Mouse (Mus musculus): ENCODE measurements around the gene Tmem74b.

Tmem74b gene

DNA sequence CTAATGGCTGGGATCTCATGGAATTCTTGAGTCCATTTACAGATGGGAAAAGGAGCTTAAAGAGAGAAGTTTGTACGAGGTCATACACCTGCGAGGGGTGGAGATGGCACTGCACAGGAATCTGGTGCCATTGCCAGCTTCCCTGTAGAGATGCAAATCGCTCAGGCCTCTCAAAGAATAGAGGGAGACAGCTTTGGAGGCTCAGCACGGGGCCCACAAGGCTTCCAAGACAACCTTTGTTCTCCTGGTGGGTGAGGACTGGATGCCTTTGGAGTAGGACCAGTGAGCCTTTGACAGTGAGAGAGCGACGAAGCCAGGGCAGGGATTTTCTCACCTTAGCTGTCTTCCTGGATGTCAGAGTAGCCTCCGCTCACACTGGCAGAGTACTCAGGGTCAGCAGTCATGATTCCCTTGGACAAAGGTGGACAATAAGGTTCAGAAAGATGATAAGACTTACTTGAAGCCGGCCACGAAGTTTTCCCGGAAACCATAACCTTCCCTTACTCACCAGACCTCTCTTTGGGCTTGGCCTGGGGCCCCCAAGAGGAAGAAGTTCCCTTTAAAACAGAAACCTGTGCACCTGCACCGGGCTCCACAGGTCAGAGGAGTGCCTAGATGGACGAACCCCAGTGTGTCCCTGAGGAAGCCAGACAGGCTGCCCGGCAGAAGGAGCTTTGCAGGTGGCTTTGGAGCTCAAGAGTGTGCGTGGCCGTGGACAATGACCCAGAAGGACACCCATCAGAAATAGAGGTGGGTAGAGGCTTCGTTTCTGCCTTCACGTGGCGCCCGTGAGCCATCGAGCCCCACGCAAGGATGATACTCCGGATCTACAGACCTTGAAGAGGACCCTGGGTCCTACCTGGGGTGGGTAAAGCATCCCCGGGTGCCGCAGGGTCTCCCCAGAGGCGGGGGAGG lies at the start of gene Tmem74b:
Tmem74b (plus strand) TSS at position 778 of the 915 bp plus-strand sequence.
- DNase-seq: no peak

GRCm38 (mm10) chr2:151652053-151652452 lies 49.8 kb upstream of the Tmem74b start:
- DNase-seq: no peak

DNA sequence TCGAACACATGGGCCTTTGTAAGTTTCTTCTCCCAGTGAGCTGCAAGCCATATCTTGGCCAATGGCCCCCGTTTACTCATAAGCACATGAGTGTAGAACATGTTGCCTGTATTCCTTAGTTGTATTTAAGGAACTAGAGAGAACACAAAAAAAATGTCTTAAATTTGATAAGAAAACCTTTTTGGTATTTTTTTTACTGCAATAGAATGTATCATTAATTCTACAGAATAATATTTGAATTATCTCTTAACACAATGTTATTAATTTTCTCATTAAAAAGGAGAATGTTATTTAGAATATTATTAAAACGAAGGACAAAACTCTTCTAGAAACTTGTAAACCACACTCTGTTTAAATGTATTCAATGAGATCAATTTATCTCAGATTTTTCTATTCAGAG lies 33.4 kb upstream of the Tmem74b start, which contains the start of gene Rad21l:
Rad21l (minus strand) TSS at position 101 of the 400 bp plus-strand sequence.
- no peak for DNase-seq

DNA sequence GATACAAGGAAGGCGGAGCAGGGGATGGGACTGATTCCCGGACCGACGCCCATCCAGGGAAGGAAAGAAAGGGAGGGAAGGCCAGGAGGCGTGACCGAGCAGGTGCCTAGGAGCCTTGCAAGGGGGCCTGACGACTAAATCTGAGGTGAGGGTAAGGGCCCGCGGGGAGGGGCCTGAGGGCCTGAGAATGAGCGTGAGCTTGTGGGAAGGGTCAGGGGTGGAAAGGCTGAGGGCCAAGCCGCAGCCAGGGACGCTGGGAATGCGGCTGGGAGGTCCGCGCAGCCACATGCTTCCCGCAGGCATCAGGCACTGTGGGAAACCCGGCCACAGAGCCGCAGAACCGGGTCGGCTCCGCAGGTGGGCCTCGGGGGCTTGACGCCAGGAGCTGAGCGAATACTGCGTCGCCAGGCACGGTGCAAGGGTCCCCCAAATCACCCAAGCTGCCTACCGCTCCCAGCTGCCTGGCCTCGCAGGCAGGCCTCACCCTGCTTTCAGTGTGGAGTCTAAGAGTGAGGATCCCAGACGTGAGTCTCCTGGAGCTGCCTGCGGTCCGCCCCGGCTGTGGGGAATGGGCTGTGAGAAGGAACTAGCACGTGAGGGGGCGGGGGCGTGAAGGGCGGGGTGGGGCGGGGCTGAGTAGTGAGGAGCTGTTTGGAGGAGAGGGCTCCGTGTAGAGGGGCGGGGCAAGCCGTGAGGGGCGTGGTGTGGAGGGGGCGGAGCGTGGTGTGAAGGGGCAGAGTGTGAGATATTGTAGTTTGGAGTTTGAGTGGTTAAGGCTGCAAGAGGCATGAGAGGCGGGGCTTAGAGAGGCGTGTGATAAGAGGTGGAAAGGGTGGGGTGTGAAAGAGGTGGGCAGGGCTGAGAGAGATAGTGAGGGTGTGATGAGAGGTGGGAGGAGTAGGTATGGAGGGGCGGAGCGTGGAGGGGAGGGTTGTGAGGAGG lies 31.5 kb upstream of the Tmem74b start:
- DNase-seq: no peak

GRCm38 (mm10) chr2:151670968-151671329 lies 30.9 kb upstream of the Tmem74b start:
- no peak for DNase-seq

- DNase-seq: no peak
These were observed 25.6 kb upstream of the Tmem74b start for GRCm38 (mm10) chr2:151676234-151676633.

DNA sequence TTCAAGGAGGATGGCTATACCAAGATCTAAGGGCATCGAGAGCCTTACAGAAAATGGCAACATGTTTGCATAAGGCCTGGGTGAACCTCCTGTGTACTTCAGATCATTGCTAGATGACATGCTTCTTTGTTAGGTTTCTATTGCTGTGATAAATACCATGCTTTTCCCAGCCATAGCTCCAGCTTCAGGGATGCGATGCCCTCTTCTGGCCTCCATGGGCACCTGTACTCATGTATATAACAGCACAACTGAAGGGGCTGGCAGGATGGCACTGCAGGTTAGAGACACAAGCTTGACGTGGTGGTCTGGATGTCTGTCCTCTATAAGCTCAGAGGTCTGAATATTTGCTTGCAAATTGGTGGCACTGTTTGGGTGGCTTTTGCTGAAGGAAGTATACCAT lies 19.5 kb upstream of the Tmem74b start:
- no peak for DNase-seq

DNA sequence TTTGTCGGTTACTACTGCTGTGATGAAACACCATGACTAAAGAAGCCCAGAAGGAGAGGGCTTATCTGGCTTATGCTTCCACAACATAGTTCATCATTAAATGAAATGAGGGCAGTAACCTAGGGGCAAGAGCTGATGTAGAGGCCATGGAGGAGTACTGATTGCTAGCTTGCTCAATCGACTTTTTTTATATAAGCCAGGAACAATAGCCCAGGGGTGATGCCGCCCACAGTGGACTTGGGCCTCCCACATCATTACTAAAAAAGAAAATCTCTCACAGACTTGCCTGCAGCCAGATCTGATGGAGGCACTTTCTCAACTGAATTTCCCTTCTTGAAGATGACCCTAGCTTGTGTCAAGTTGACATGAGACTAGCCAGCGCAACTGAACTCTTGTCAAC lies 18.8 kb upstream of the Tmem74b start:
- no peak for DNase-seq

- DNase-seq: peak in 1 of 2 experiments; percentile 33
These were observed 490 bp downstream of the Tmem74b start for GRCm38 (mm10) chr2:151702146-151702850.

DNA sequence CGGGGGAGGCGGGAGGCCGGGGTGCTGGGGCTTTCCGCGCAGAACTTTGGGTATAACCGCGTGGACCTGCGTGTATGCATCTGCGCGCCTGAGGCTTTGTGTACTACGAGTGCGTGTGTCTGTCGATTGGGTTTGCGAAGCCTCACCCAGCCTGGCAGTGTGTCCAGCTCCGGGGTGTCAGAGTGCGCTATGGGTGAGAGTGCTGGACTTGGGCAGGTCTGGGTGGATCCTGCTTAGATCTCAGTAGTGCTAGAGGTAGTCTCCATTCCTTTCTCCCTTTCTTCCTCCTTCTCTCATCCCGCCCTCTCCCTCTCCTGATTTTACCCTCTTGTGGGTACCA lies 1.0 kb downstream of the Tmem74b start:
- no peak for DNase-seq

DNA sequence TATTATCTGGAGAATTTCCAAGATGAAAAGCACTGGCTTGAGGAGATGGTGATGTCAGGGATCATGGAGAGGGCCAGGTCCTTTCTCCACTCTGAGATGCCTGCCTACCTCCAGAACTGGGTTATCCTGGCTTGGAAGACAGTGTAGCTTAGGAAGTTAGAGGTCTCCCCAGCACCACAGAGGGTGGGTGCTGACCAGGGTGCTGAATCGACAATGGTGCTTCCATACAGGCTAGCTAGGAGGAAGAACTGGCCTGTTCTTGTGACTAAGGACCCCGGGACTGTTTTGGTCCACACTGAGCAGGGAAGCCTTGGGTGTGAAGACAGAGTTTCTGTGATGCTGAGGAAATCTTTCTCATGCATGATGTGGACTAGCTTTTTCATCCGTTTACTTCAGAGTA lies 10.8 kb downstream of the Tmem74b start:
- no peak for DNase-seq

- no peak for DNase-seq
These were observed 13.7 kb downstream of the Tmem74b start for GRCm38 (mm10) chr2:151715526-151715925.

DNA sequence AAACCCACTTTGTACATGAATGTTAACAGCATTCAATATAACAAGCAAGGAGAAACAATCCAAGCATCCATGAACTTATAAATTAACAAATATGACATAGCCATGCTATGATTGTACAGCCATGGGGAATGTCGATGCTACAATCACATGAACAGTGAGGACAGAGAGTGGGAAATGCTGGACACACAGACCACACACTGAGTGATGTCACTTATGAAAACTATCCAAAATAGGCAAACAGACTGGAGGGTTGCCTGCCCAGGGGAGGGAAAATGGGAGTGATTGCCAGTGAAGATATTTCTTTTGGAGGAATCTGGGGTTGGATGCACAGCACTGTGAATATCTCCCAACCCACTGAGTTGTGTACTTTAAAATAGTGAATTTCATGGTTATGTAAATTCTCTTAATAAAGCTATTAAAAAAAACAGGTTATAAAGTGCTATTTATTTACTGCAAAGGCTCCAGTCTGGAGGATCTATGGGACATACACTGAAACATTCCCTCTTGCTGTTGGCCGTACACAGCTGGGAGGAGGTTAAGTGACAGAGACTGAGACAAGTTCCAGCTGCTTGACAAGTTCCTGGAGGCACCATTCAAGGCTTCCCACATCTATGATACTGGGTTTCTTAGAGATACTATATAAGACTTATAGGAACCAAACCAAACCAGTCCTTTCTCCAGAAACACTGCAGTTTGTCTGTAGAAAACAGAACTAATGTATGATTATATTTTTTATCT lies 14.7 kb downstream of the Tmem74b start:
- no peak for DNase-seq

GRCm38 (mm10) chr2:151724094-151724493 lies 22.3 kb downstream of the Tmem74b start:
- no peak for DNase-seq

- no peak for DNase-seq
These were observed 31.5 kb downstream of the Tmem74b start for GRCm38 (mm10) chr2:151733151-151733865.

GRCm38 (mm10) chr2:151735422-151735821 lies 33.6 kb downstream of the Tmem74b start:
- DNase-seq: no peak

GRCm38 (mm10) chr2:151738460-151738859 lies 36.7 kb downstream of the Tmem74b start:
- no peak for DNase-seq

DNA sequence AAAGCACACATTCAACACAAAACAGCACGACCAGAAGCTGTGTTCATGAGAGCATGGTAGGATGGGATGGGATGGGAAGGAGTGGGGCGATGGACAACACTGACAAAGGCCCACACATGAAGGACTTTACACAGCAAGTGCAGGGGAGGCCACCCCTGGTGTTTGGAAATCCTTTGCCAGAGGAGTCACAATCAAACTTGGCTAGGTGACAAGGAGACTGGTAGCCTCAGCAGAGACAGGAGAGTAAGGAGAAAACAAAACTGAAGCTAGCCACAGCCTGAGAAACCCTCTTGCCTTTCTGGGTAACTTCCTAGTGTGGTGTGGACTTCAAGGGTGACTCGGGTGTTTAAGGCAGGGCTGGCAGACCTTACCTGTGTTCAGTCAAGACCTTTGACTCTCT lies 37.3 kb downstream of the Tmem74b start:
- DNase-seq: no peak

GRCm38 (mm10) chr2:151739505-151739904 lies 37.7 kb downstream of the Tmem74b start:
- DNase-seq: no peak

DNA sequence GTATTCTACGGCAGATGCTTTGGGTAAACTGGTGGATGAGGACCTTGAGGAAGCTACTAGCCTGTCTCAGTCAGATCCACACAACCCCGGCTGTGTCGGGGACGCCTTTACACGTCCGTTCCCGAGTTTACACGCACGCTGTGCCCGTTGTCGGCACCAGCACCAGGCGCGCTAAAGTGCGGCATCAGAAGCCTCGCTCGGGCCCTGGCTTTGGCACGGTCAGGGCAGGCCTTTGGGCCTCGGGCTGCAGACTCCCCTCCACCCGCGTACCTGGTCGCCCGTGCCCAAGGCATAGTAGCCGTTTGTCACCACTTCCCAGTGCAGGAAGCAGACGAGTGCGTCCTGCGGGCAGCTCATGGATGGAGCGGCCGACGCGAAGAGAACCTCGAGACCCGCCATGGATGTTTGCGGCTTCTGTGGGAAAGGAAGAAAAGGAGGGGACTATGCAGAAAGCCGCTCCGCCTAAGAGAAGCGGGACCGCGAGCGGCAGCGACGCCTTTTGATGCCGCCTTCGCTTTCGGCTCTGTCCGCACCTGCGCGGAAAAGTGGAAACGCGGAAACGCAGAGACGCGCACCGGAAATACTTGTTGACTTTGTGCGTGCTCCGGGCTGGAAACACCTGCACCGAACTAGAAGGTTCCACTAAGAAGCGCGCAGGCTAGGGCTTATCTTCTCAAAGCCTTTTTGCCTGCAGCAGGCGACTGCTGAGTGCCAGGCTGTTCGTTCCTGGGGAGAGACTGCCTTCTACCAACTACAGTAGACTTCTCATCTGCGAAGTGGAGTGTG lies 39.1 kb downstream of the Tmem74b start:
- DNase-seq: peak; percentile 85 to 87

- no peak for DNase-seq
These were observed 40.3 kb downstream of the Tmem74b start for GRCm38 (mm10) chr2:151742084-151742483.
